Mouse (Mus musculus) right cerebral cortex, postnatal 14 days (tissue): Measurements from ENCODE around the gene Dcaf1.

Experiments
- DNase-seq: peaks from one replicate; pipeline ENCODE4 v3.0.0; 2022

Gene Dcaf1

DNA sequence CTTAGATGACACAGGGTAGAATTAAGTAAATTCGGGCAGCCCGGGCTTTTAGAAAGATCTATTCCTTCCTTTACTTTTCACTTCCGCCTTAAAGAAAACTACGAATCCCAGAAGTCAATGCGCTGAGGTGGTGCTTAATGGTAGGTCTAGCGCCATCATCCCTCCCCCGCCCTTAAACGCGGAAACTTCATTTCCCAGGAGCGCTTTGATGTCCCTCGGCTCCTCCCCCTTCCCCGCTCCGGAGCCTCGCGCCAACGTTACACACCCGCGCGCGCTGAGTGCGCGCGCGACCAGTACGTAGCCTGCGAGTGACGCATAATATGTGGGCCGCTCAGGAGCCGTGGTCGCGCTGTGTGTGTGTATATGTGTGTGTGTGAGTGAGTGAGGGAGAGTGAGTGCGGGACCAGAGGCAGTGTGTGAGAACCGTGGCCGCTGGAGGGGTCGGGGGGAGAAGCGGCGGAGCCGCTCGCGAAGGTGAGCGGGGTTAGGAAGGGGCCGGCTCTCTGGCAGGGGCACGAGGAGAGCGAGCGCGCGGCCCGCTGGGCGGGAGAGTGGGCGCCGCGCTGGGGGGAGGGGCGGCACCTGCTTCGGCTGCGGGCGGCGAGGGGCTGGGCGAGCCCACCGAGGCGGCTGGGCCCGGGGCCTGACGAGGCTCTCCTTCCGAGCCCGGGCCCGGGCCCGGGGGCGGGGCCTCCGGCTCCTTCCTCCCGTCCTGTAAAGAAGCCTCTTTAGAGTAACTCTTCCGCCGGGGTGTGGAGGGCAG is at the start of gene Dcaf1:
Gene Dcaf1, plus strand, starts transcription at position 257 of the 763 bp plus-strand sequence.
- DNase-seq = peak; percentile 91

DNA sequence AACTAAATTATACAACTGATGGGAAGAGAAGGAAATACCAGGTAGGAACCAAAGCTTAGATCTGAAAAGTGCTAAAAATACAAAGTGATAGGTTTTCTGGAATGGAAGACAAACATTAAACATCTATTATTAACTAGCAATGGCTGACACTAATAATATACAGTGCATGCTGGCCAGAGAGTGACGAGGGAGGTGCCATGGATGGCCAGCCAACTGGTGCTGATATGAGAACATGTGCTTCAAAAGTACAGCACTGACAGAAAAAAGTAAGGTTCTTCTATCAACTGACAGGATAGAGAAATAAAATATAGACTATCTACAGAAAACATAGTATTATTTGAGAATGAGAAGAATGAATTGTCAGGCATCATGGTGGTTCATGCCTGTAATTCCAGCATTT is 45.6 kb upstream of the Dcaf1 start:
- no peak for DNase-seq

DNA sequence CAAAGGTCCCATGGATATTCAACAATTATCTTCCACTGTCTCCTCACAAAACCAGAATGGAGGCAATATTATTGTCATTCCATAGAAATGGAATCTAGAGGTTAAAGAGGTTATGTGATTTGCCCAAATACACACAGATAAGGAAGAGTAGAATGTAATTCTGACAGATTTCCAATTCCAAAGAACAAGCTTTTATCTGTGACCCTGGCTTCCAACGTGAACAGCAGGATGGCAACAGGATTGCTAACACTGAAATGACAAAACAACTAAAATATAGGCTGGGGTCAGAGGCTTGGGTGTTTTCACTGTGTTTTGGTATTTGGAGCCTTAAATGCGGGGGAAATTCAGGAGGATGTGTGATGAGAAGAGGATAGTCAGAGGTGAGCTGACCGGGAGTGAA is 44.3 kb upstream of the Dcaf1 start:
- DNase-seq = no peak

DNA sequence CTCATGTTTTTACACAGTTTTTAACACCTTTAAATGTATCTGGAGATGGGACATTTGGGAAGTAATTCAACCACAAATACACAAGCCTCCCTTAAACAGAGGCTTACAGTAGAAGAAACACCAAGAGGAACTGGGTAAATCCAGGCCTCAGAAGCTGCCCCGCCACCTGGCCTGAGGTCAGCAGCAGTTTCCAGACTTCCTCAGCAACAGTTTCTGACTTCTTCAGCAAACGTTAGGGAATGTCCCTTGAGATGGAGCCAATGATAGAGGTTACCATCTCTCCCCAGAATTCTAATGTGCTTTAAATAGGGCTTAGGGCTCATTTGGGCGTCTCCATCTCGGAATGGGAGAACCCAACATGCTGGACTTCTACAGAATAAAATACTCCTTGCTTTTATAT is 43.4 kb upstream of the Dcaf1 start:
- no peak for DNase-seq

DNA sequence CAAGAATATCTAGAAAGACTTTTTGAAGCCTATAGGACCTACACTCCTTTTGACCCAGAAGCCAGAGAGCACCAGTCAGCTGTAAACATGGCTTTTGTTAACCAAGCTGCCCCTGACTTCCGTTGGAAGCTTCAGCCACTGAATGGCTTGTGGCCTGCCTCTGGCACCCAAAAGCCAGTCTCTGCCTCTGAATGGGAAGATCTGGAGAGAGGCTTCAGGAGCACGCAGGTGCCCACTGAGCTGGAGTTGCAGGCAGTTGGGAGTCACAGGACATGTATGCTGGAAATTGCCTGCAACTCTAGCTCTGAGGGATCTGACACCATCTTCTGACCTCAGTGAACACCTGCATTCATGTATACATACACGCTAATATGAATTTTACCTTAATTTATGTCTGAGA is 41.6 kb upstream of the Dcaf1 start:
- DNase-seq = no peak

DNA sequence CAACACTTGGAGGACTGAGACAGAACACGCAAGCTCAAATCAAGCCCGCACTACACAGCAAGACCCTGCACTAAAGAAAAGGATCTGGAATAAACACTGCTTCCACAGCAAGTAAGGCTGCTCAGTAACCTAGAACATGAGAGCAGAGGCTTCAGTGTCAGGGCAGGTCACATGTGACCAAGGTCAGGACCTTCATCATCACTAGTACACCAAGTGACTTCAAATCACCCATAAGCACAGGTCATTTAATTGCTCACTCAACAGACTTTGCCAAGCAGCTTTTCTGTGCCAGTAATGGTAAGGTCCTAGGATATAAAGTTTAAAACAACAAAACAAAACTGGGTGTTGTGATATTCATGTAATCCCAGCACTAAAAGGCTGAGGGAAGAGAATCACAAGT is 38.1 kb upstream of the Dcaf1 start:
- DNase-seq = no peak

DNA sequence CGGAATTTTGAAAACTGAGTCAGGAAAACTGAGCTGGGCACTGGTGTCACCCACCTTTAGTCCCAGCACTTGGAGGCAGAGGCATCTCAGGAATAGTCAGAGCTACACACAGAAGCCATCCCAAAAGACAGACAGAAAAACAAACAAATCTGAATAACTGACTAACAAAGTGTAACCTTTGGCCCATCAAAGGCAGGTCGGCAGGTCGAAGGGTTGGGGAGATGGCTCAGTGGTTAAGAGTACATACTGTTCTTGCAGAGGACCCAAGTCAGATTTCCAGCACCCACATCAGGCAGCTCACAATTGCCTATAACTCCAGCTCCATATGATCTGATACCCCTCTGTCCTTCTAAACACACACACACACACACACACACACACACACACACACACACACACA is 36.5 kb upstream of the Dcaf1 start:
- DNase-seq = no peak

DNA sequence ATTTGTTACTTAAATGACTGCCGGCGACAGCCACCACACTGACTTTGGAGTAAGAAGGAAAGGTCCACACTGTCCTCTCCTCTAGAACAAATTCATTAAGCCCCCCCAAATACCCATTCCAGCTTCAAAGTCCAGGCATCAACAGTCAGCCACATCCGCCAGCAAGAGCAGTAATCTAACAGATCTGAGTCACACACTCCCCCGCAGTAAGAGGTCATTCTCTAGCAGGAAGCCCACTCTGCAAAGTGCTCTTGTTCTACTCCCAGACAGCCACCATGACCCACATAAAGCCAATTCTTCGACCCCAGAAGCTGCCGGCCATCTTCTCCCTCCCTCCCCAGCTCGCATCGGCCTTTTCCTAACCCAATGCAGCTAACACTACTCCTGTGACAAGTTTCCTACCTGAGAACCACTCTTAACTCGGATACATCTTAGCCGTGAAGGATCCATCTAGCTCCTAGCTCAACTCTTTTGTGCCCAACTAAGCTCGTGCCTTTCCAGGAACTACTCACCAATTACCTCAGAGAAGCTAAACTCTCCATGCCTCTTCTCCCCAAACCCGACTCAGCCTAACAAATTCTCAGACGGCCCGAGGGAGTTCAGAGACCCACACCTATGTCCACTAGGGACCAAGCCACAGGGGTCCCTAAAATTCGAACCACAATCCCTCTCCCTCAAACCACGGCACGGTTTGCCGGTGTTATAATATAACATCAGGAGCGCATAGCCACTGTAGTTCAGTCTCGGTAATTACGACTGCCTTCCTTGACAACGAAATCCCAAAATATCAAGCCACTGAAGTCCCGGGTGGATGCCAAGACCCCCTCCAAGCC is 33.5 kb upstream of the Dcaf1 start:
- DNase-seq = no peak

DNA sequence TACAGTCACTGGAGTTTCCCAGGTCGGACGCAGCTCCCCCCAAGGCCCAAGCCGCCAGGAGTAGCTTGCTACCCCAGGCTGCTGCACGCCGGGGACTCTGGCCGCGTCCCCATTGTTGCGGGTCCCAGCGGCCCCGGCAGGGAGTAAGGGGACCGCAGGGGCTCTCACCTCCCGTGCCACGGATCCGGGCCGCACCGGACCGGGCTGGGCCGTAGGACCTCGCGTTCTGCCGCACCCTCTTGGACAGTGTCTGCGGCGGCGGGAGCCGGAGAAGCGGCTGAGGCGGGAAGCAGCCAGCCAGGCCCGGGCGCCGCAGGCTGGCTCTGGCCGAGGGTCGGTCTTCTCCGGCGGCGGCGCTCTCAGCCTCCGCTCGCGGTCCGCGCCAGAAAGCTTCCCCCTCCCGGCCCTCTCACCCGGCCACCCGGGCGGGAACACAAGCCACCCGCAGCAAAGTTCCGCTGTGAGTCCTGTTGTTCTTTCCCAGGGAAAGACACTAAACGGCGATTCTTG is 32.8 kb upstream of the Dcaf1 start, which contains the start of gene Rad54l2:
Gene Rad54l2, minus strand, starts transcription at position 383 of the 510 bp plus-strand sequence.
- peak; percentile 84 for DNase-seq

DNA sequence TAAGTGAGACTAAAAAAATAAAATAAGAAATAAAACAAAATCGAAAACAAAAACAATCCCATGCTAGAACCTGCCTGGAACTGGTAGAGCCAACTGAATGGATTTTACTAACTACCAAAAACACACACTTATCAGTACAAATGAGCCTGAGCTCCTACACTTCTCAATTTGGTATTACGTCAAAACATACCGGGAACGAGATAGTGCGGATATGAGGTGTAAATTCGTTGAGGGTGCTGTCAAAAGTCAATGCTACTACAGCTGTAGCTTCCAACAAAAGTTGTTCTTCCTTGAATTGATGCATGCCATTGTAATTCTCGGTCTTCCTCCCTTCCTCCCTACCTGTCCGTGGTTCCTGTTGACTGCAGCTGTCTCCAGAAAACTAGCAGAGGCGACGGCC is 32.3 kb upstream of the Dcaf1 start:
- no peak for DNase-seq

DNA sequence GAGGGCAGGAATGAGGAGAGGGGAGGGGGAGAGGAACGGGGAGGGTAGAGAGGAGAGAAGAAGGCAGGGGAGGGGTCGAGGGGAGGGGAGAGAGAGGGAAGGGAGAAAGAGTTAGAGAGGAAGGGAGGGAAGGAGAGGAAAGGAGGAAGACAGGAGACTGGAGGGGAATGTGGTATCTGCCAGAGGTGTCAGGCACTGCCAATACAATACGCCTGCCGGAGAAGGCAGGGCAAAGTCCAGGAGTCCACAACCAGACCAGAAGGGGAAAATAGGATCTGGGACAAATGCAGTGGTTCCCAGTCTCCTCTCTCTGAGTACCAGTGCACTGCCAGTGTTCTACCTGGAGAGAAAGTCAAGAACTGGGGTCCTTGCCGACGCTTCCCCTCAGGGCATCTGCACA is 30.8 kb upstream of the Dcaf1 start:
- DNase-seq = no peak

DNA sequence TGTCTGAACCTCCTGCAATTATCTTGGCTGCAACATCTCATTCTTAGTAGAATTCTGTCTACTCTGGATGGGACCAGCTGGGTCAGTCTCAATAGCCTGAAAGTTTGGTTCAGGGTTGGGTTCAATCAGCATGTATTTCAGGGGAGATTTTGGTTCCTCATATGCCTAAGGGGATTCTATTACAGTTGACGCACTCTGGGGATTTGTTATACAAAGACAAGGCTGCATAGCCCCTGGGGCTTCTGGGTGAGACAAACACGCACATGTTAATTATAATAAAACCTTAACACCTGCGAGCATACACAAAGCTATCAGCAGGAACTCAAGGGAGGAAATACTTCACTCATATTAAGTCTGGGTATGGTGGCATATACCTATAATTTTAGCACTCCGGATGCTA is 15.2 kb upstream of the Dcaf1 start:
- no peak for DNase-seq

DNA sequence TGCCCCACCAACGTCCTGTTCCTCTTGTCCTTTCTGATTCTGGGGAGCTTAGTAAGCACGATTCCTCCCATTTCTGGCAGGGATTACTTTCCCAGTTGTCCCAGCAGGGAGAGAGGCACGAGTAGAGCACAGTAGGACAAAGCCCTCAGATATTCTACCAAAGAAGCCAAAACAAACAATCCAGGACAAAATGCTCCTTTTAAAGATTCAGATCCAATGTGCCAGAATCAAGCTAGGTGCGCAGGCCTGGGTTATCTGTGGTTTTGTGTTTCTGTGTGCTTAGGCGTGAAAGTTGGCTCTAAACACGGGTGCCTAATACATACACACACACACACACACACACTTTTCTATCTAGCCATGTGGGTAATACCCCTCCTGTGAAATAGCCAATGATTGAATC is 3.5 kb upstream of the Dcaf1 start:
- no peak for DNase-seq

DNA sequence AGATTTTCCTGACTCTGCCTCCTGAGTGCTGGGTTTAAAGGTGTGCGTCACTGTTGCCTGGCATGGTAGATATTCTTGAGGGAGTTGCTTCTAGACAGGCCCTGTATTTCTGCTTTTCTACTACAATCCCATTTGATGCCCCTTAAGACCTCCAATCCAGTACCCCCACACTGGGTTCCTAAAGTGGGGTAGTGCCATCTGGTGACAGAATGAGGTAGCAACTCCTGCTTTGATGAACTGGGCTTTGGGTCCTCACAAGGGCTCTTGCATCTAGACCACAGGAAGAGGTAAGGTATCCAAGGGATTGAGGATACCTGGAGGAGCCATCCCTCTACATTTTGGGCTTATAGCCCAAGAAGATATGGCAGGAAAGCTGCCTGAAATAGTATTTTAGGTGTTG is 2.5 kb upstream of the Dcaf1 start:
- DNase-seq = peak; percentile 15

DNA sequence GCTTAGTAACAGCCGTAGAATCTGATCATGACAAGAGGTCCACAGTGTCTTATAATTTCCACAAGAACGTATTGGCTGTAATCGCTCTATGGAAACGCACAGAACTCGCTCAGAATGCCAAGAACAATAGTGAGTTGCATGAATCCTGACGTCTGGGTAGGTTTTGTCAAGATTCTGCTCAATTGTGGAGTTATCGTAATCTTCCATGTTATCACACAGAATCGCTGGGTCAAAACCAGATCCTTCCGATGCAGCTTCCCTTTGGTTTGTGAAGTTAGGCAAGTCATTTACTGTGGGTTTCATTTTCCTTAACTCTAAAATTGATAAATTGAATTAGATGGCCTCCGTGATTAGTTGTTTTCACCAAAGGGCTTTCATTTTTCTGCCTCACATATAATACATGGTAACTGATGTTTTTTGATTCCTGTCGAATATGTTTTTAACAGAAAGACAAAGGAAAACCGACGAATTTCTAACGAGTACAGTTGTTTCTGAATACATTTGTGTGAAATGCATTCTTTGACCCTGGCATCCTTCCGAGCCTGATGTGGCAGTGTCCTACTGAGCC is 540 bp upstream of the Dcaf1 start:
- no peak for DNase-seq

DNA sequence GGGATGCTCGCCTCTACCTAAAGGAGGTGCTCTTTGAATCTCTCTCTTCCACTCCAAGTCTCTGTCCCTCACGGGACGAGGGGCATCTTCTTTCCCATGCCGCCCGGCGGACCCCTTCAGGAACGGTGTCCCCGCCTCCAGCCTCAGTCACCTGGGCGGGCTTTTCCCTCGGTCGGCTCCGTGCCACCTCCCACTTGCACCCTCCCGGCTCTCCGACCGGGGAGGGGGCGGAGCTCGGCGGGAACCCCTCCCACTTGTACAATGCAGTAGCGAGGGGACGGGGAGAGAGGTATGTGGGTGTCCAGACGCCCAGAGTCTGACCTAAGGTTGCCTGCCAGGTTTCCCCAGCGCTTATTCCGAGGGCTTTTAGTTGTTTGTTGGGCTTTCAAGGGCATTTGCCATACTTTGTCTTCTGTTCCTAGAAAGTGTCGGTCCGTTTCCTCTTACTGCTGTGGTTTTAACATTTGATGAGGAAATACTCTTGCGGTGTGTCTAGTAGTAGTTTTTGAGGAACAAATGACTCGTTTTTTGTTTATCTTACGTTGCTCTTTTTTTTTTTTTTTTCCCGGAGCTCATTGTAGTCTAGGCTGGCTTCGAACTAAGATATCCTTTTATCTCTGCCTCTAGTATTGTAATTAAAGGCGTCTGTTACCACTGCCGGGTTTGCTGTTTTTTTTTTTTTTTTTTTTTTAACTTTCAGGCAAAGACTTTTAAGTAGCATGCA is 869 bp downstream of the Dcaf1 start:
- DNase-seq = peak; percentile 82

DNA sequence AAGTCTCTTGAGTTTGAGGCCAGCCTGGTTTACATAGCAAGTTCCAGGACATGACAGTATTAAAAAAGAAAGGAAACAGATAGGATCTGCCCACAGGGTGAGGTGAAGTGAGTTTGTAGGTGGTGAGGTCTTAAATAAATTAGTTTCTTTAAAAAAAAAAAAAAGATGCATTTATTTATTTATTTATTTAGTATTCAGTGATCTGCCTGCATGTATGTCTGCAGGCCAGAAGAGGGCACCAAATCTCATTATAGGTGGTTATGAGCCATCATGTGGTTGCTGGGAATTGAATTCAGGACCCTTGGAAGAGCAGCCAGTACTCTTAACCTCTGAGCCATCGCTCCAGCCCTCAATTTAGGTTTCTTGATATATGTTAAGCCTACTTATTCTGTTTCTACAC is 18.9 kb downstream of the Dcaf1 start:
- DNase-seq = no peak

DNA sequence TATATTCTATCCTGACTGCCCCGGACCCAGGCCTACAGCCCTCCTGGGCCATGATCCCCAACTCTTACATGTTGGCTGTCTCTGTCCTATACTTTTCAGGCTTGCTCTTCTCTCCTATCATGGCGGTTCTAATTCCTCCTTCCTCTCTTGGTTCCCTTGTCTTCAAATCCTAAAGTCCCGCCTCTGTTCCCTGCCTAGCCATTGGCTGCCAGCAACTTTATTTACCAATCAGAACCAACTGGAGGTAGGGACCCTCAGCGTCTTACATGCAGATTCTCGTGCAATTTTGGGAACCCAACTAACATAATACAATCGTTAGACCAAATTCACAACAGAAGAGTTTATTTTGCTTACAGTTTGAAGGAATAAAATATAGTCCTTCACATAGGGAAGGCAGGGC is 21.1 kb downstream of the Dcaf1 start:
- DNase-seq = no peak

DNA sequence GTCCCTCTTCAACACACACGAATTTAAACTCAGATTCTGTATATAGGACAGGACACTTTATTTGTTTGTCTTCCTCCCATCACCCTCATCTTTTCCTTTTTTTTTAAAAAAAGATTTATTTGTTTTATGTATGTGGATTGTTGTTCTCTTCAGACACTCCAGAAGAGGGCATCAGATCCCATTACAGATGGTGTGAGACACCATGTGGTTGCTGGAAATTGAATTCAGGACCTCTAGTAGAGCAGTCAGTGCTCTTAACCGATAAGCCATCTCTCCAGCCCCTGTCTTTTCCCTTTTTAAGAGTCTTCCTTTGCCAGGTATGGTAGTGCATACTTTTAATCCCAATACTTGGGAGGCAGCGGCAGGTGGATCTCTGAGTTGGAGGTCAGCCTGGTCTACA is 35.0 kb downstream of the Dcaf1 start:
- no peak for DNase-seq

DNA sequence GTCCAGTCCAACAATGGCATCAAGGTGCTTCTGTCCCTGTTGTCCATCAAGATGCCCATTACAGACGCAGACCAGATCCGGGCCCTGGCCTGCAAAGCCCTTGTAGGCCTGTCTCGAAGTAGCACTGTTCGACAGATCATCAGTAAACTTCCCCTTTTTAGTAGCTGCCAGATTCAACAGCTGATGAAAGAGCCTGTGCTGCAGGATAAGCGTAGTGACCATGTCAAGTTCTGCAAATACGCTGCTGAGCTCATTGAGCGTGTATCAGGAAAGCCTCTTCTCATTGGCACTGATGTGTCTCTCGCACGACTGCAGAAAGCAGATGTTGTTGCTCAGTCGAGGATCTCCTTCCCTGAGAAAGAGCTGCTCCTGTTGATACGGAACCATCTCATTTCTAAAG is 36.4 kb downstream of the Dcaf1 start:
- no peak for DNase-seq

DNA sequence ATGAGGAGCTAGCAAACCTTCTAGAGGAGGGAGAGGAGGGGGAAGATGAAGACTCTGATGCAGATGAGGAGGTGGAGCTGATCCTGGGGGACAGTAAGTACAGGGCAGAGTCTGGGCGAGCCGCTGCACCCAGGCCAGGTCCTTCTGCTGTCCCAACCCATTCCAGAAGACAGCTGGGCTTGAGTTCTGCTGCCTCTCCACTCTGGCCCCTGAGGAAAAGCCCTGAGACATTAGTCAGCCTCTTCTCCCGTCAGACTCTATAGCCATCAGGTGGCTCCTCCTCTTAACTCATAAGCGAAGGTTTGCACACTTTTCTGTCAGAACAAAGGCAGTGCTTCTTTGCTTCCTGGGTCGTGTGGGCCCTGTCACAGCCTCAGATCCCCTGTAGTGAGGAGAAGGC is 52.5 kb downstream of the Dcaf1 start:
- no peak for DNase-seq

DNA sequence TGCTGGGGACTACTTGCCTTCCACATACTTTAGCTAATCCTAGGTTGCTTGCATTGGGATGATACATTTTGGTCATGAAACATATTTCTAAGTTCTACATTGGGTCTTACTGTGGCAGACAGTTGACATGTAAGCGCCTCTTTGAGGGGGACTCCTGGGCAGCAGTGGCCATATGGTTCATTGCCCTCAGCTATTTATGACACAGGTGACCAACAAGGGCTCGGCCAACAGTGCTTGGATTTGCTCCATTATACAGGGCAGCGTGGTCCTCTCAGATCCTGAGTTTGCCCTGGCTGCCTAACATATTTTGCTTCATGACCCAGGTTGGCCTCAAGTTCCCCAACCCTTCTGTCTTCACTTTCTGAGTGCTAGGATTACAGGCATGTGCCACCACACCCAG is 55.0 kb downstream of the Dcaf1 start:
- DNase-seq = no peak

DNA sequence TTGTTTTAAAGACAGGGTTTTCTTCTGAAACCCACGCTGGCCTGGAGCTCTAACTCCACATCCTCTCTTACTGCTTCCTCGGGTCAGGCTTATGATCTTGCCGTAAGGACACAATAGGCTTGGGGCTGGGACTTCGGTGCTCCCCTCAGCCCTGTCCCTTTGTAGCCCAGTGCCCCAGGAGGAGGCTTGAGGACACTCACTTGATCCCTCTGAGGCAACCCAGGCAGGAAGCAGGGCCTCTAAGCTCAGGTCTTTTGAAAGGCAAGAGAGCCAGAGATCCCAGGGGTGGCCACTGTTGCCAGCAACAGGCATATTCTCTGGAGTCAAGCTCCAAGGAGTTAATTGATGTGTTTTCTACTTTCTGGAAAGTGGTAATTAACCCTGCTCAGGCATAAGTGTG is 57.8 kb downstream of the Dcaf1 start:
- no peak for DNase-seq
